Mouse (Mus musculus) bone marrow macrophage, adult 2 months (primary cell): ENCODE results near the gene Rps6ka2. TPM values are rescaled to one million over a fixed set of nuclear protein-coding genes. Genes with fewer than 3 reads are reported as not detected.
"Not testable (repeated sequence)": the region's sequence is repeated elsewhere in the genome, so short reads cannot be mapped to it uniquely, and the experiment has no call there.

Source experiments
- H3K27ac ChIP-seq: 2 replicates; pipeline ENCODE4 v1.5.1; 2012; ENCODE audit warnings: low read depth, low read length; ENCODE audit not compliant: insufficient read depth
- H3K4me1 ChIP-seq: 2 replicates; pipeline ENCODE4 v1.6.1; 2012; ENCODE audit warnings: low read length; ENCODE audit not compliant: control insufficient read depth, insufficient read depth
- H3K4me3 ChIP-seq: 2 replicates; pipeline ENCODE4 v1.5.1; 2012; ENCODE audit warnings: mild to moderate bottlenecking, low read length, moderate library complexity; ENCODE audit not compliant: insufficient read depth
- CTCF ChIP-seq: IDR thresholded peaks from 2 replicates; pipeline ENCODE4 v1.5.1; 2012; ENCODE audit warnings: low read depth, mild to moderate bottlenecking, low read length, moderate library complexity
- POLR2A ChIP-seq: IDR thresholded peaks from 2 replicates; pipeline ENCODE4 v1.6.1; 2012; ENCODE audit warnings: mild to moderate bottlenecking, low read depth, low read length, borderline replicate concordance
- polyA plus RNA-seq: library from polyadenylated mRNA; stranded (reverse); fragments of >200 nt; gene quantifications from 2 replicates; pipeline ENCODE4 v1.2.4, GENCODE M21; 2012; ENCODE audit not compliant: missing spikeins, insufficient read depth, insufficient read length

The Rps6ka2 gene
- polyA plus RNA-seq, 1 experiment, result 4.0 TPM

DNA sequence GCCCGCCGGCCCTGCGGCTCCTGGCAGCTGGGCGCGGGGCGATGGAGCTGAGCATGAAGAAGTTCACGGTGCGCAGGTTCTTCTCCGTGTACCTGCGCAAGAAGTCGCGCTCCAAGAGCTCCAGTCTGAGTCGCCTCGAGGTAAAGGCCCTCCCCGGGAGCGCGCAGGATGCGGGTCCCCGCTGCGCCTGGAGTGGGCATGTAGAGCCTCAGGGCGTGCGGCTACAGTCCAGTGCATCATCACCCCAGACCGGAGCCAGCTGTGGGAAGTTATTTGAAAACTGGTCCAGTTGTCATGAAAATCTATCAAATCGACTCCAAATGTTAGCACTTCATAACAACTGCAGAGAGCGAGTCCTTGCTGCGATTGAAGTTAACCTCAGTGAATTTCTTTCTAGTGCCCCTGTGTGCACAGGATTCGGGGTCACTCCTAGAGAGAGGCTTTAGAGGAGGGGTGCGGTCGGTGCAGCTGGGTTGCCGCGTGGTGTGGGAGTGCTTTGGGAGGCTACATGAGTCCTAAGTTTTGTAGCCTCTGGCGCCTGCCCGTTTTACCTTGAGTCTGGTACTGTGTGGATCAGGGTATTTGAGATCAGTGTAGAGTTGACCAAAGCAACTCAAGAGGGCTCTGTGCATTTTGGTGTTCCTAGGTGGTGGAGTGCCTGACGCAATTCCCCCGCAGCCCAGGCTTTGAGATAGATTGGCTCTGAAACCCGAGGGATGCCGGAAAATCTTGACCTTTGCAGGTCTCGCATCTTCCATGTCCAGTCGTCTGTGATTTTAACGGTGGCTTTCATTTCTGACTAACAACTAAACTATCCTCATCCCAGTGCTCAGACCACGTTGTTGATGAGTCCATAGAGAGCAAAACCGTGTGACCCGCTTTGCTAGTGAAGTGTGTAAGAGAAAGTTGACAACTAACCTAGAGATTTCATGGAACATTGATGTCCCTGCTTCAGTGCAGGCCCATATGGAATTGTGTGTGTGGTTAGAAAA, 685 bp downstream of the Rps6ka2 start:
- TF ChIP-seq POLR2A (no peak), CTCF (no peak)
- Histone ChIP-seq H3K4me3 (peak overlapping the region; percentile 90), H3K4me1 (peaks cover 20% of the 10 kb centered on the region), H3K27ac (no peak overlapping the region)

DNA sequence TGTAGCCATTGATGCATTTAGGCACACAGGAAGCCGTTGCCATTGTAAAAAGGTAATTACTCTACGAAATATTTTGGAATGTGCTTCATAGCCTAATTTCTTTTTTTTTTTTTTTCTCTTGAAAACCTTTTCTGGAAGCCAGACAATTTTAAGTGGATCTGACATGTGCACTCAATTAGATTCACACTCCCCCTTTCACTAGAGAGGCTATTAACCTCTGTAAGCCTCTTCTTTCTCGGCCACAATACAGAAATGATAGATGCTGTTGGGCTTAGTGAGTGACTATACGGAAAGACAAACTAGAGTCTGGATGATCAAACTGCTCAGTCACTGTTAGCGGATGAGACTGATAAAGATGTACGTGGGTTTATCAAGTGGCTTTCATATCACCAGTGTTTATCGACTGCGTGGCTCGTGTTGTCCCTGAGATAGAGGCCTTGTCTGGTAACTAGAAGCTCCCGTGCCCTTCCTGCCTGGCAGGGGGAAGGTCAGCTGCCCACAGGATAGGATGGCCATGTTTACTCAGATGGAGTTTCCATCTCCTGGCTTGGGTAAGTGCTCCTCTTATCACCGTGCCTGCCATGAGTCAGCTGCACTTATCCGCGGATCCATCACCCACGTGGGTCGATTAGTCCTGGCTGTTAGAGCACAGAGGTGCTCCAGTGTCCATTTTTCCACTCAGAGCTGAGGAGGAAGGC, 3.6 kb downstream of the Rps6ka2 start:
- H3K4me1 ChIP-seq, result peaks cover 25% of the 10 kb centered on the region
- H3K4me3 ChIP-seq, result no peak overlapping the region
- H3K27ac ChIP-seq, result no peak overlapping the region
- no peak for TF ChIP-seq POLR2A
- TF ChIP-seq CTCF, result no peak

DNA sequence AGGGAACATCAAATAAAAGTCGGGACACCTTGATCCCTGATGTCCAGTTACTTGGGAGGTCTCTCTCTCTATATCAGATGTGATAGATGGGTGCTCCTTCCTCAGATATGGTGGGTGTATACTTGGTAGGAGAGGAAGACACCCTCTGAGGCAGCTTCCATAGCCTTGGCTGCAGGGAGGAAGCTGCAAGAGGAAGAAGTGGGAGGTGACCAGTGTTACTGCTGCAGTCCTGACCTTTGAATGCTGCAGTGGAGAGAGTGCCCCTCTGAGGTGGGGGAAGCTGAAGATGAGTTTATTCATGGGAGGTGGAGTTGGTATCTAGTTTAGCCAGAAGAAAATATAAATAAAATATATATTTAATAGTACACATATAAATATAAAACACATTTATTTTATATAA, 5.4 kb downstream of the Rps6ka2 start:
- peaks cover 19% of the 10 kb centered on the region for H3K4me1 ChIP-seq
- H3K4me3 ChIP-seq, result no peak overlapping the region
- no peak overlapping the region for H3K27ac ChIP-seq
- TF ChIP-seq CTCF, result no peak
- TF ChIP-seq POLR2A, result no peak

DNA sequence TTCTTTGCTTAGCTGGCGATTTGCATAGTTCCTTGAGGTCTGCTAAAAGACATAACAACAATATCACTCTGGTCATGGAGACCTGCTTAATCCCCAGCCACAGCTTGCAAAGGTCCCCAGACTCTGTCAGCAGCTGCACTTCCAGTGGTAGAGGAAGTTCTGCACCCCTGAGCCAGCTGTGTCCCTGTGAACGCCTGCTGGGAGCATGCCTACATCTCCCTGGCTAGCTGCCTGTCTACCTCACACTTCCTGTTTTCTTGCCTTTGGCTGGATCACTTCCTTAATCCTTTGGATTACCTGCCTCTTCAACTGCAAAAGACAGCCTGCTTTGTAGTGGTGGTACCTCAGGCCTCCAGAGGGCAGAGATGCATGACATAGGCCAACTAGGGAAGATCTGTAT, 6.5 kb downstream of the Rps6ka2 start:
- TF ChIP-seq CTCF (no peak), POLR2A (no peak)
- Histone ChIP-seq H3K4me1 (peaks cover 13% of the 10 kb centered on the region), H3K4me3 (no peak overlapping the region), H3K27ac (no peak overlapping the region)

DNA sequence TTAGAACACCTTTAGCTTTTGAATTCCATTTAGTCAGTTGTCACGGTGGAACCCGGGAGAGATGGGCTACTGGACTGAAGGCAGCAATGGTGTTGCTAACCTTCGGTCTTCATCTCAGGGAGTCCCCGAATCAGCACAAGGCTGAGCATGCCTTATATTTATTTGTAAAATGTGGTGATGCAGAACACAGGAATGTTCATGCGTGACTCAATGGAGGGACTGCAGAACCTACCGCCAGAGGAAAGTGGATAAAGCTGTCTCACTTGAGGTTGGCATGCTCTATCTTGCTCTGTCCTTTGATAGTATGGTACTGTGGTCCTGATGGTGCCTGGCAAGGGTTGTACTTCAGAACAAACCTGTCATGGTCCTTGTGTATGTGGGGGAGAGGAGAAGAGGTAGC, 8.3 kb downstream of the Rps6ka2 start:
- no peak overlapping the region for H3K27ac ChIP-seq
- H3K4me3 ChIP-seq, result no peak overlapping the region
- peaks cover 13% of the 10 kb centered on the region for H3K4me1 ChIP-seq
- no peak for TF ChIP-seq POLR2A
- TF ChIP-seq CTCF, result no peak

DNA sequence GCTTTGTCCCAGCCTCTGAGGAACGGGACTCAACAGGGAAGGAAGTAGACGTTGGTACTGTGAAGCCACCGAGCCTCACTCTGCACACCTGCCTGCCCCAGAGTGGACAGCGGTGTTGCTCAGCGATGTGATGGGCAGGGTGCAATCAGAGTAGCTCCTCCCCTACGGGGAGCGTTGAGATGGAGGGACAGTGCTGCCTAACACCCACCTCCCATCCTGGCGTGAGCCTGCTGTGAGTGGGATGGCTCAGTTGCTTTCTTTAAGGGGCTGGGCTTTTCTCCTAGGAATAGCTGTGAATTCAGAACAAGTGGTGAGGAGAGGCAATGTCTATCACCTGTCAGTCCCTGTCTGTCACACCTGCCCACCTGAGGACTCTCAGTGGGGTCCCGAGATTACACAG, 12.3 kb downstream of the Rps6ka2 start:
- Histone ChIP-seq H3K27ac (no peak overlapping the region), H3K4me3 (no peak overlapping the region), H3K4me1 (no peaks in the 10 kb centered on the region; the same call in 1 of the 2 replicates)
- TF ChIP-seq POLR2A (no peak), CTCF (no peak)

DNA sequence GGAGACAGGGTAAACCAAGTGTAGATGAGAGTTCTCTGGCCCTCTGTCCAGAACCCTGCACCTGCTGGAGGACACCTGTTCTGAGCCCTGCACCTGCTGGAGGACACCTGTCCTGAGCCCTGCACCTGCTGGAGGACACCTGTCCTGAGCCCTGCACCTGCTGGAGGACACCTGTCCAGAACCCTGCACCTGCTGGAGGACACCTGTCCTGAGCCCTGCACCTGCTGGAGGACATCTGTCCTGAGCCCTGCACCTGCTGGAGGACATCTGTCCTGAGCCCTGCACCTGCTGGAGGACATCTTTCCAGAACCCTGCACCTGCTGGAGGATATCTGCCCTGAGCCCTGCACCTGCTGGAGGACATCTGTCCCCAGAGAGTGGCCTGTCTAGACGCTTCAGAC, 17.1 kb downstream of the Rps6ka2 start:
- H3K27ac ChIP-seq, H3K4me3 ChIP-seq, H3K4me1 ChIP-seq: not testable (repeated sequence)

DNA sequence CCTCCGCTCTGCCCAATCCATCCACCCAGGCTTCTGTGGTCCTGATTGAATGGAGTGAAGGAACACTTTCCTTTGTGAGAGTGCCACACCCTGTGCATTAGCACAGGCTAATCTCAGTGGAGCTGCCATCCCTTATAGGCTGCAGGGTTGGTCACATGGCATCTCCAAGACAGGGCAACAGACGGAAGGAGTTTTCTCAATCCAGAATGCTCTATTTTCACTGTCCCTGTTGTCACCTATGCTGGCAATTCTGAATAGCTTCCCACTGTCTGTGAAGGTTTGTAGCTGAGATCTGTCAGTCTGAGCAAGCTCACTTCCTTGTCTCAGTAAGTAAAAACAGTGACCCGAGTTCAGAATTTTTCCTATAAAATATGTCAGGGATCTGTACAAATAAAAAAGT, 19.5 kb downstream of the Rps6ka2 start:
- H3K27ac ChIP-seq, result no peak overlapping the region
- TF ChIP-seq CTCF (no peak), POLR2A (no peak)
- no peaks in the 10 kb centered on the region for H3K4me1 ChIP-seq
- H3K4me3 ChIP-seq, result no peak overlapping the region

DNA sequence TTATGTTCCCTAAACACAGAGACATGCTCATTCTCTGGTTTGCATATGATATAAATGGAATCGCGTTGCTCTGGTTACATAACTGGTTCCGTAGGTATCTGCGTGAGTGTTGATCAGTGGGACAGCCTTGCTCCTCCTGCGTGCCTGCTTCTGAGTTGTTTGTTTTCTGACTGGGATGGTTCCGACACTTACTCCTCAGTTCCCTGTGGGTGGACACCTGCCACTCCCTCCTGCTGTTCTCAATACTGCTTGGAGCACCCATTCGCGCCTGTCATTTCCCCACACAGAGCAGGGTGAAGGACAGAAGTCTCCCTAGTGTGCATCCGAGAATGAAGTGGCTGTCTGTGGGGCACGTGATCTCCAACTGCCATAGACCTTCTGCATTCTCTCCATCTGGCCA, 20.1 kb downstream of the Rps6ka2 start:
- no peak overlapping the region for H3K27ac ChIP-seq
- TF ChIP-seq CTCF (no peak), POLR2A (no peak)
- no peaks in the 10 kb centered on the region for H3K4me1 ChIP-seq
- no peak overlapping the region for H3K4me3 ChIP-seq
